Mouse (Mus musculus) spleen, adult 10 weeks (tissue): Measurements from ENCODE around the gene Dhrs7c. TPM values are rescaled to one million over a fixed set of nuclear protein-coding genes. Genes with fewer than 3 reads are reported as not detected.

Experiments used
- polyA plus RNA-seq: library from polyadenylated mRNA; stranded (reverse); fragments of 350-450 nt; fragmentation: Illumina TruSeq; extraction: RNeasy Lipid Tissue Mini Kit (QIAGEN cat#74804); gene quantifications from one replicate; pipeline ENCODE4 v1.2.3, GENCODE M21; 2015; ENCODE audit warnings: low replicate concordance; ENCODE audit not compliant: insufficient read depth

Gene Dhrs7c
- not detected for polyA plus RNA-seq

GRCm38 (mm10) chr11:67797931-67798330, at the start of gene Dhrs7c:
Dhrs7c (plus strand) TSS chr11:67798187.

GRCm38 (mm10) chr11:67771053-67771452, 26.9 kb upstream of the Dhrs7c start, which contains the start of gene Glp2r:
Glp2r (minus strand) TSS chr11:67771153.

GRCm38 (mm10) chr11:67774379-67774778, 23.6 kb upstream of the Dhrs7c start, which contains the start of gene Gsg1l2:
Gsg1l2 (plus strand) TSS chr11:67774608.

Other genes with a start within 250 kb of the Dhrs7c start
- gene Rcvrn, start 102.9 kb upstream of the Dhrs7c start, polyA plus RNA-seq, result not detected
- 0.48 TPM for gene Glp2r, start 27.0 kb upstream of the Dhrs7c start, polyA plus RNA-seq
- gene Gsg1l2, start 23.6 kb upstream of the Dhrs7c start, polyA plus RNA-seq, result not detected
- gene Usp43, start 124.0 kb downstream of the Dhrs7c start, polyA plus RNA-seq, result 0.07 TPM
- not detected for gene Cfap52, start 167.5 kb downstream of the Dhrs7c start, polyA plus RNA-seq
- gene Stx8, start 168.0 kb downstream of the Dhrs7c start, polyA plus RNA-seq, result 40.3 TPM